Mouse (Mus musculus) frontal cortex, postnatal 14 days (tissue): Measurements from ENCODE around the gene Erg28.

Source experiments
- DNase-seq, 2 experiments: peaks; one replicate each; pipeline ENCODE4 v3.0.0; 2022; ENCODE audit warnings: low spot score in 2 of 2

The Erg28 gene

DNA sequence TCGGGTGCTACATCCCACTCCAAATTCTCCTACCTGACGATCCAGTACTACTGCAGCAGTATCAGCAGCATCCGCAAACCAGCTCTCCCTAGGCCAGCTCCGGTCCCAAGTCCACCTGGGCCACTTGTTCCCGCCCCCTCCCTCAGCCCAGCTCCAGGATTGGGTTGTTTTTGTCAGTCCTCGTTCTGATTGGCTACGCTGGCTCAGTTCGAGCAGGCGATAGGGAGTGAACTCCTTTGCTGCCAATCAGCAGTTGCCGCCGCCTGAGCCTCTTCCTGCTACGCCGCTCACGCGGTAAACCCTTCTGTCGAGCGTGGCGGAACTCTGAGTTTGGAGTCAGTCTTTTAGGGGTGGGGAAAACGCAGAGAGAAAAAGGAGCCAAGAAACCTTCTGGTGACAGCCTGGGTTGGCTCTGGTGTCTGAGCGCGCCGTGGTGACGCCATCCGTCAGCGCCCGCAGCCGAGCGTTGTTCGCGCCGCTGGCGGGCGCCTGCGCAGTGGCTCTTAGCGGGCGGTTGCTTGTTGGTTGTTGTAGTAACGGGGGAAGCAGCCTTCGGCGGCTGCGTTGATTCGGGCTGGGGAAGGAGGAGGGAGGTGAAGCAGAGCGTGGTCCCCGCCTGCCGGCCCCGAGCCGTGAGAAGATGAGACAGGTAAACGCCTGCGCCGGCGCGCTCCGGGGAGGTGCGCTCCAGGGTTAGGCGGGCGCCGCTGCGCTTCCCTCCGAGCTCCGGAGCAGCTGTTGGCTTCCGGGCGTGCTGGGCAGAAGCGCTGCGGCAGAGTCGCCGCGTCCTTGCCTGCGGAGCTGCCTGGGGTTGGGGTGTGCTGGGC is at the start of gene Erg28, which contains the start of gene Ttll5:
Gene Erg28 (minus strand): TSS at position 113 of the 827 bp plus-strand sequence.
Gene Ttll5 (plus strand): TSS at position 222 of the 827 bp plus-strand sequence.
- DNase-seq: peak; percentile 92 to 95

- DNase-seq: peak in 1 of 2 experiments; percentile 10
Measured at GRCm38 (mm10) chr12:85869423-85869822, 45.1 kb upstream of the Erg28 start.

DNA sequence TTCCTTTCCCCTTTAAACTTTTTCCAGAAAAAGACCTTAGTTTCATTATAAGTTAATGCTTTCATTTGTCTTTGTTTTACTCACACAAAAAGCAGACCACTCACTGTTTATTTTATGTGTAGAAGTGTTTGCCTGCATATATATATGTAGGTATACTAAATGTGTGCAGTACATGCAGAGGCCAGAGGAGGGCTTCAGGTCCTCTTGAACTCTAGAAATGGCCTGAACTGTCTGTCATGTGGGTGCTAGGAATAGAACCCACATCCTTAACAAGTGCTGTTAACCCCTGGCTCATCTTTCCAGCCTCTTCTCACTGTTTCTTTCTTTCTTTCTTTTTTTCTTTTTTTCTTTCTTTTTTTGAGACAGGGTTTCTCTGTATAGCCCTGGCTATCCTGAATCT is 42.8 kb upstream of the Erg28 start:
- DNase-seq: no peak

DNA sequence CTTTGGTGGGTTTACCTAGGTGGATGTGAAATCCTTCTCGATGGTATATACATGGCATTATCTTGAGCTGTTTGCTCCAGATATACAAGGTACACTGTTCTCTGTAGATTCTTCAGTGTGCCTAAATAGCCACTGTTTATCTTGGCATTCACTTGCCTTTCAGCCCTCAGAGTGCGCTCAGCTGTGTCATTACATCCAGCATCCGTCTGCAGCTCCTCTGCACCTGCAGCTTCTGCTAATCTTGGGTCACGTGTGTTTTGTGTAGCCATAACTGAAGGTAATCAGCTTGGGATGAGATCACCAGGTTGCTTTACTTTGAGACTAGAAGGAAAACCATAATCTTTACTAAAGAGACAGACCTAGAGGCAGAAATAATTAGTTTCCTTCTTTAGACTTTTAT is 42.3 kb upstream of the Erg28 start:
- no peak for DNase-seq

GRCm38 (mm10) chr12:85865526-85865925 is 41.2 kb upstream of the Erg28 start:
- DNase-seq: no peak

- no peak for DNase-seq
Measured at GRCm38 (mm10) chr12:85862514-85862913, 38.2 kb upstream of the Erg28 start.

- DNase-seq: no peak
Measured at GRCm38 (mm10) chr12:85859511-85860189, 35.3 kb upstream of the Erg28 start.

DNA sequence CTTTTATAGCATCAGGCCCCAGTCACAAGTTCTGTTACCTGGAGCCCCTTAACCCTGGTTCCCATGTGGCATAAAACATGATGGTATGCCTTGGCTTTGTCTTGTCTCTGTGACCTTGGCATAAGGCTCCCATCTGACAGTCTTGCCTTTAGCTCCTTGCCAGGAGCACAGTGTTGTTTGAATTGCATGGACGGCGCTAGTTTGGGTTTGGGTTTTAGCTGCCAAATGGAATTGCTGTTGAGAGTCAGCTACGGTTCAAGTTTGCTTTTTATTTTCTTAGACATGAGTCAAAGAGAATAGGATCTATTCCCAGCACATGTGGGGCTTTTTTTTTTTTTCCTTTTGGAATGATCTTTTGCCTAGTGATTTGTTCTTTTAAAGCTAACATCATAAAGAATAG is 34.8 kb upstream of the Erg28 start:
- DNase-seq: no peak

DNA sequence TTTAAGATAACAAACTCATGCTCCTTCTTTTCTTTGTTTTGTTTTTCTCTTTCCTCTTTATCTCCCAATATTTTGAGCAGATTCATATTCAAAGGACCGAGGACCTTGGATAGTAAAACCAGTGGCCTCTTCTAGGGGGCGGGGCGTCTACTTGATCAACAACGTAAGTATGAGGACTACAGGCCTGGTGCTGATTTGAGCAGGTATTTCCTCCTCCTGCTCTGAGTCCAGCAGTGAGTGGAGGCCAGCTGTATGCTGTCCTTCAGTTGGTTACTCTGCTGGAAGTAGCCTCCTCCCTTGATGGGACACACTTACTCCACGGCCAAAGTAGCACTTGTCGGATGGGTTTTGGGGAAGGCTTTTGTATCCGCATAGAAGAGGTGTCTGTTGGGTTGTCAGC is 33.0 kb upstream of the Erg28 start:
- no peak for DNase-seq

- DNase-seq: no peak
Measured at GRCm38 (mm10) chr12:85854271-85854670, 29.9 kb upstream of the Erg28 start.

DNA sequence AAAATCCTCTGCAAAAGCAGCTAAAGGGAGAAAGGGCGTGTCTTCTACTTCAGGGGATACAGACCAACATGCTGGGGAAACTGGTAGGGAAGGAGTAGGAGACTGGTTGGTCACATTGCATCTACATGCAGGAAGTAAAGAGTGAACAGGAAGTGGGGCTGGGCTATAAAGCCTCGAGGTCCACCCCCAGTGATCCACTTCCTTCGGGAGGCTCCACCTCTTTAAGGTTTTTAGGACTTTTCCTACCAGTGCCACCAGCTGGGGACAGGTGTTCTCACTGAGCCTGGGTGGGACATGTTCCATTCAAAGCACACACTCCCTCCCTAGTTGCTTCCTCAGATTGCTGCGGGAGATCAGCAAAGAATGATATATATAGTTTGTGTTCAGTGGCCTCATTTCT is 29.5 kb upstream of the Erg28 start:
- DNase-seq: no peak

GRCm38 (mm10) chr12:85850661-85851060 is 26.3 kb upstream of the Erg28 start:
- DNase-seq: no peak

- peak in 1 of 2 experiments; percentile 21 for DNase-seq
Measured at GRCm38 (mm10) chr12:85848164-85848958, 24.0 kb upstream of the Erg28 start.

DNA sequence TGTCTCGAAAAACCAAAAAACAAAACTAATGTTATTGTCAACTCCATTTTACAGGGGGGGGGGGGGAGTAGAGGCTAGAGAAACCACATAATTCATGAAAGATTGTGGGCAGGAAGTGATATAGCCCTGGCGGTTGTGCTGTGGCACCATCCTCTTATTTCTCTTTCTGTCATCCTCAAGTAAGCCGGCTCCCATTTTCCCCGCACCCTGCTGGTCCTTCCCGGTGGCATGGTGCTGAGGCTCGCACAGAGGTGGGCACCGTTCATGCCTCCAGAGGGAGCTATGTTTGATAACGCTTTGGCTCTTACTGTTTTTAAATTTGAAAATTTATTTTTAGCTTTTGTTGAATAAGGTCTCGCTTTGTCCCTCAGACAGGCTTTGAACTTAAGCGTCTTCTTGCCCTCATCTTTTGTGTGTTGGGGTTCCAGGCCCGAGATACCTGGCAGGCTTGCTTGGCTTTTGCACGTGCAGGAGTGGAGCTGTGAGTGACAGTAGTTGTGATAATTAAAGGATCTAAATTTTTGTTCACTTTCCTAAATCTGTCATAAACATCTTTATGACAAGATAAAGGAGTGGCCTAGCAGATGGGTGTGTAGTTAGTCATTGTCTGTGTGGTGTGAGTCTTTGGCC is 15.1 kb upstream of the Erg28 start:
- no peak for DNase-seq

- DNase-seq: no peak
Measured at GRCm38 (mm10) chr12:85837765-85838164, 13.4 kb upstream of the Erg28 start.

GRCm38 (mm10) chr12:85834543-85834942 is 10.2 kb upstream of the Erg28 start:
- DNase-seq: no peak

GRCm38 (mm10) chr12:85830691-85831090 is 6.3 kb upstream of the Erg28 start:
- DNase-seq: no peak

DNA sequence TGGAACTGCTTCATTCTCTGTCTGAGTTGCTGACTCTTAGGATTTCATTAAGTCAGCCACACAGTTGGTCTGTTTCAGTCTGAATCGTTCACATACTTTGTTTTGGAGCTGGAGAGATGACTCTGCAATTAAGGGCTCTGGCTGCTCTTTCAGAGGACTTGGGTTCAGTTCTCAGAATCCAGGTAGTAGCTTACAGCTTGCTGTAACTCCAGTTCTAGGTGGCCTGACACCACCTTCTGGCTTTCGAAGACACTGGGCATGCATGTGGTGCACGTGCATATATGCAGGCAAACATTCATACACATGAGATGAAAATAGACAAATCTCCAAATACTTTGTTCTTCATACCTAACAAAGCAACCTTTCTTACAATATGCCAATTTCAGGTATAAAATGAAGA is 5.5 kb upstream of the Erg28 start:
- DNase-seq: no peak

DNA sequence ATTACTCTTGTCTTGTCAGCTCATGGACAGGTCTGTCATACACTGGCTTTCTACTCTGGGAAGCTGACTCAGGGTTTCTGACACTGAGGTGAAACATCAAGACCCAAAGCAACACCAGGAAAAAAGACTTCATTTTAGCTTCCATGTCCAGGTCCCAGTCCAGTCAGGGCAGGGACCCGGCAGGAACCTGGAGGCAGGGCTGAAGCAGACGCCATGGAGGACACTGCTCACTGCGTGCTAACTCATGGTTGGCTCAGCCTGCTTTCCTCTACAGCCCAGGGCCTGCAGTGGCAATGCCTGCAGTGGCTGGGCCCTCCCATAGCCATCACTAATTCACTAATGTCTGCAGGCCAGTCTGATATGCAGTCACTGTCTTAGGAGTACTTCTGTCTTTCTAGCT is 4.5 kb upstream of the Erg28 start:
- DNase-seq: no peak

GRCm38 (mm10) chr12:85825822-85826221 is 1.5 kb upstream of the Erg28 start:
- DNase-seq: no peak

DNA sequence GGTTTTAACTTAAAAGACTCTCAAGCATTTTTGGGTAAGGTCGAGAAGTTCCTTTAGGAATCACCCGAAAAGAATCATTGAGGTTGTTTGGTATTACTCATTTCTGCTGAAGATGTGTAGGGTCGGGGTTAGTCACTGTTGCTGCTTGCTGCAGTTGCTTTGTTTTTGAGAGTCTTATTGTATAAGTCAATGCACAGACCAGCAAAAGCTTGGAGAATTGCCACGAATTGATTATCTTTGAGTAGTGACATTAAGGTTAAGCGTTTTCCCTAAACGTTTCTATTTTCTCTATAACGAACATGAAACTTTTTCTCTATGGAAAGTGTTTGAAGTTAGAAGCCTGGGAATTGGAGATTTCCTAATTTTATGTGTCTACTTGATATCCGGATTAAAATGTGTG is 1.0 kb upstream of the Erg28 start:
- no peak for DNase-seq

GRCm38 (mm10) chr12:85822051-85822450 is 2.3 kb downstream of the Erg28 start:
- DNase-seq: no peak
